Mouse (Mus musculus) heart, adult 18-20 months (tissue): ENCODE data around the gene Sec62. TPM values are rescaled to one million over a fixed set of nuclear protein-coding genes. Genes with fewer than 3 reads are reported as not detected.
A peak's percentile ranks its signal among the peaks of the same experiment; 100 is the strongest.
"Not testable (repeated sequence)": the region's sequence is repeated elsewhere in the genome, so short reads cannot be mapped to it uniquely, and the experiment has no call there.

Source experiments
- DNase-seq, 2 experiments: peaks; one replicate each; pipeline ENCODE4 v3.0.0; 2021 to 2022; ENCODE audit warnings: mixed read lengths in 1 of 2
- total RNA-seq, 2 experiments: library from RNA; stranded (reverse); gene quantifications; 2 replicates each; pipeline ENCODE4 v1.2.3; 2021

Sec62 gene
- total RNA-seq, 2 experiments from 2014 or later: 39.6 TPM

DNA sequence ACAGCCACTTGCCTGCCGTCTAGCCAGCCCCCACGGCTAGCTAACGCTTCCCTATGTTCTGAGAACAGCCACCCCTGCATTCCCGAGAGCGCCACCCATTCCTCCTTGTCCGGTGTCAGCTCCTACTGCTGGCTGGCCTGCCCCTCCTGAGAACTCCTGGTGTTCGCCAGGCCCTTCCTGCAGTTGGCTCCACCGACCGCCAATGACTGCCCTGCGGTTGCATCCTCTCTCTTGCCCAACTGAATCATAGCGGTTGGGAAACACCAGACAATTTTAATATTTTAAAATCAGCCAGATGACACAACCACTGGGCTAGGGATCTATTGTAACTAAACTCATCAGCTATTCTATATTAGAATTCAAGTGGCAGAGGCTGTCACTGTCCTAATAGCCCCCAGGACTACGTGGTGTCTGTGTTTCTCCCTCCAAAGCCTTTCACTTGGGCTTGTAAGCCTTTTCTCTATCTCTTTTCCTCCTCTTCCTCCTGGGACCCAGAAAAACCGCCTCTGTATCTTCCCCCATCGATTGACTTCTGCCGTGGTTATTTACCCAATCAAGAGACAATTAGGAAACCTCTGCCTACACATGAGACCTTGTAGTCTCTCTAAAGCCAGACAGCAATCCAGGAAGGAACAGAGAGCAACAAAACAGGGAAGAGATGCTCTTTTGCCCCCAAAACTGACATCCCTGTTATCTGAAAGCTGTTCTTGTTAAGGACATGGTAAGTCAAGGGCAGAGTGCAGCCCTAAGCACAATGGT lies 39.4 kb downstream of the Sec62 start:
- DNase-seq: no peak

- no peak for DNase-seq
Observed at GRCm38 (mm10) chr3:30833254-30833653, 40.6 kb downstream of the Sec62 start.

DNA sequence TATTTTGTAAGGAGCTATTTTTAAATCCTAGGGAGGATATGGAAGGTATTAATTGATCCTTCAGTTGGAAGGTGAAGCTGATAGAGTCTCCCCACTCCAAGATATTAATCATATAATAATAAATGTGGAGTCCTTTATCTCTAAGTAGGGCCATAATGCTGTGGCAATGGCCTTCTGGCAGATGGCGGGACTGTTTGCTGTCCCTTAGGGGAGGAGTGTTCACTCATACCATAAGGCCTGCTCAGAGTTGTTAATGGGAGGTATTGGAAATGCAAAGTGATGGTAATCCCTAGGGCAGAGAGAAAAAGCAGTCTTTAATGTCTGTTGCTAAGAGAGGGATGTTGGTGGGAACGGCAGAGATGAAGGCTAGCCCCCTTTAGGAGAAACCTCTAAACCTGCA lies 53.1 kb downstream of the Sec62 start:
- DNase-seq: no peak

DNA sequence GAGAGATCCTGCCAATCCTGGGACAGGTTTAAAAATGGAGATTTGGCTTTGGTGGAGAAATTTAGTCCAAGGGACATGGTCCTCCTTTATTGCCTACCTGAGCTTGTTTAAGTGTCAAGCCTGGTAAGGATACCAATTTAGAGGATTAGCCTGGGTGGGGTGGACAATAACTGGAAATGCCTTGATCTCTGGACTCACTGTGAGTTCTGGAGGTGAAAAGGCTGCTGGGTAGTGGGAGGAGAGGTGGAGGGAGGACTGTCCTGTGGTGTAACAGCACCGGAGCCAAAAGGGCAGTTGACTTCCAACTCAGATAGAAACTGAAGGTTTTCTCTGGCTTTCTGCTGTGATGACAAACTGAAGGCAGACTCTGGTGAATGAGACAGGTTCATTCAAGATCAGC lies 54.7 kb downstream of the Sec62 start:
- DNase-seq: no peak

DNA sequence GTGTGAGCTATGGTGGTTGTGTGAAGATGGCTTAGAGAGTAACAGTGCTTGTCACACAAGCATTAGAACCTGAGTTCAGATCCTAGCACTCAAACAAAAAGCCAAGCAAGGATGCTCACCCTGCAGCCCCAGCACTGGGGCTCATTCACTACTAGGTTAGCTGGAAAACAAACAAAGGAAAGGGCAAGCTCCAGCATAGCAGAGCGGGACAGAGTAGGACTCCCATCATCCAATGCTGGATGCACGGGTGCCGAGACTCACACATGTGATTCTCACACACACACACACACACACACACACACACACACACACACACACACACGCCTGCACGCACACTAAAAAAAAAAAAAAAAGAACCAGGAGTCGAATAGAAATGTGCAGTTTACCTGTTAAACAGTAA lies 58.7 kb downstream of the Sec62 start:
- DNase-seq: no peak

DNA sequence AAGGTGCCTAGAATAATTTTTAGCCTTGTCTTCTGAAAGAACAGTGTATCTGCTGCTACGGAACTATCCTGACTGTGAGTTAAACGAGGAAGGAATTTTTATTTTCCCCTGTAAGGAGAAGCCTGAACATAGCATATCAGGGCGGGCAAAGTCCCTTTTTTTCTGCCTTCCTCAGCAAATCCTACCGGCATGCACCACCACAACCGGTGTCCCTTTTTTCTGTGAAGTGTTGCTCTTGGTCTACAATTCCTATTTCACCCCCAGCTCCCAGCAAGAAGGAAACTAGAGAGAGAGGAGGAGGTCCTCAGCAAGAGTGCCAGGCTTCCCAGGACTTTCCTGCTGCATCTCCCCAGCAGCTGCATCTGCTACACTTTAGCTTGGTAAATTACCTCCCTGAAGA lies 60.9 kb downstream of the Sec62 start:
- no peak for DNase-seq

GRCm38 (mm10) chr3:30855604-30856458 lies 63.2 kb downstream of the Sec62 start, which contains the start of gene Gpr160:
Gene Gpr160 (plus strand): TSS chr3:30855950.
- DNase-seq: peak; percentile 72 to 77

- not testable (repeated sequence) for DNase-seq
Observed at GRCm38 (mm10) chr3:30859599-30859998, 66.9 kb downstream of the Sec62 start.

DNA sequence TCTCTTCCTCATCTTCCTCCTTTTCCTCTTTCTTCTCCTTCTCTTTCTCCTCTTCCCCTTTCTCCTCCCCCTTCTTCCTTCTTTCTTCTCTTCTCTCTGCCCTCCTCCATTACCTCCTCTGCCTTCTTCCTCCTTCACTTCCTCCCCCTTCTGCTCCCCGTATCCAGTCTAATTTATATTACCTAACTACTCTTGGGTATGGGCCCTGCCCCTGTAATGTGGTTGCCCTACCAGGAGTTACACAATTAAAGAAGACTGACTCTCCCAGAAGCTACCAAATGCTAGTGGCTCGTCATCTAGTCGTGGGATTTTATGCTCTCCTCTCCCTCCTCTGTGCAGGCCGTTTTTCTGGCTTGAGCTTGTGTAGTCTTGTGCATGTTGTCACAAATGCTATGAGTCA lies 68.0 kb downstream of the Sec62 start:
- no peak for DNase-seq

GRCm38 (mm10) chr3:30863712-30864435 lies 71.2 kb downstream of the Sec62 start:
- DNase-seq: no peak

- DNase-seq: peak; percentile 18 to 56
Observed at GRCm38 (mm10) chr3:30864640-30865039, 72.0 kb downstream of the Sec62 start.

GRCm38 (mm10) chr3:30868176-30868575 lies 75.5 kb downstream of the Sec62 start:
- no peak for DNase-seq

- DNase-seq: no peak
Observed at GRCm38 (mm10) chr3:30868625-30869024, 76.0 kb downstream of the Sec62 start.

GRCm38 (mm10) chr3:30869995-30870394 lies 77.3 kb downstream of the Sec62 start:
- DNase-seq: peak in 1 of 2 experiments; percentile 23

Other genes with a start within 250 kb of the Sec62 start
- 10 to 100 TPM; 11.2 to 11.8 TPM for gene Mecom, start 244.9 kb upstream of the Sec62 start, total RNA-seq
- not detected for gene Actrt3, start 192.9 kb upstream of the Sec62 start, total RNA-seq
- gene Mynn, start 190.8 kb upstream of the Sec62 start, total RNA-seq: 10 to 100 TPM; 12.6 to 17.3 TPM
- not detected for gene Lrriq4, start 148.4 kb upstream of the Sec62 start, total RNA-seq
- gene Lrrc34, start 145.0 kb upstream of the Sec62 start, total RNA-seq: under 1 TPM in 1 of 2 experiments, not detected in 1; 0.15 TPM
- gene Lrrc31, start 93.0 kb upstream of the Sec62 start, total RNA-seq: under 1 TPM in 1 of 2 experiments, not detected in 1; 0.13 TPM
- gene Samd7, start 46.6 kb upstream of the Sec62 start, total RNA-seq: not detected
- gene Gpr160, start 63.1 kb downstream of the Sec62 start, total RNA-seq: 1 to 10 TPM; 1.5 to 2.6 TPM
- 10 to 100 TPM; 14.2 to 16.8 TPM for gene Phc3, start 176.5 kb downstream of the Sec62 start, total RNA-seq
- gene Prkci, start 202.9 kb downstream of the Sec62 start, total RNA-seq: 10 to 100 TPM; 12.6 to 13.0 TPM